Mouse (Mus musculus) ES-E14 (cell line): ENCODE results near the gene Med22.

Experiments
- CHD2 ChIP-seq: IDR thresholded peaks from 2 replicates; pipeline ENCODE4 v1.6.1; 2014; ENCODE audit warnings: mild to moderate bottlenecking, low read depth, low read length, inconsistent platforms
- HCFC1 ChIP-seq: IDR thresholded peaks from 2 replicates; pipeline ENCODE4 v1.6.1; 2012; ENCODE audit warnings: low read length, inconsistent platforms, borderline replicate concordance; ENCODE audit not compliant: insufficient read depth
- MAFK ChIP-seq: IDR thresholded peaks from 2 replicates; pipeline ENCODE4 v1.6.1; 2014; ENCODE audit warnings: mild to moderate bottlenecking, low read depth, low read length, inconsistent platforms; ENCODE audit not compliant: insufficient read depth
- ZC3H11A ChIP-seq: IDR thresholded peaks from 2 replicates; pipeline ENCODE4 v1.6.1; 2012; ENCODE audit warnings: low read depth, mild to moderate bottlenecking, inconsistent platforms, low read length, borderline replicate concordance
- ZNF384 ChIP-seq: IDR thresholded peaks from 2 replicates; pipeline ENCODE4 v1.6.1; 2012; ENCODE audit warnings: low read depth, low read length, inconsistent platforms

GRCm38 (mm10) chr2:26909387-26909784 lies 1.1 kb downstream of the Med22 start:
- TF ChIP-seq HCFC1, result no peak
- TF ChIP-seq ZC3H11A, result no peak
- TF ChIP-seq MAFK, result no peak
- TF ChIP-seq ZNF384, result no peak
- no peak for TF ChIP-seq CHD2
